Mouse (Mus musculus) embryonic facial prominence, embryonic 11.5 days (tissue): Measurements from ENCODE around the gene Hivep2. TPM values are rescaled to one million over a fixed set of nuclear protein-coding genes. Genes with fewer than 3 reads are reported as not detected.

ENCODE experiments used
- ATAC-seq: fragments of 200-750 bp; cut with Nextera tagmentation; replicated peaks from 2 replicates; pipeline ENCODE4 v1.8.0; 2017; ENCODE audit warnings: low read depth; ENCODE audit not compliant: insufficient number of reproducible peaks, low FRiP score, low TSS enrichment
- DNase-seq: peaks from one replicate; pipeline ENCODE4 v3.0.0-alpha.2; 2015; ENCODE audit warnings: low spot score
- H3K27ac ChIP-seq: fragments of 300-500 bp; sonication (generic); replicated peaks from 2 replicates; pipeline ENCODE4 v1.5.1; 2014; ENCODE audit warnings: mild to moderate bottlenecking, low read depth, low read length, control low read depth
- H3K27me3 ChIP-seq: fragments of 300-500 bp; sonication (generic); 2 replicates; pipeline ENCODE4 v1.6.1; 2014; ENCODE audit warnings: mild to moderate bottlenecking, low read length, moderate library complexity, mixed read lengths; ENCODE audit not compliant: control insufficient read depth, insufficient read depth
- H3K36me3 ChIP-seq: fragments of 300-500 bp; sonication (generic); replicated peaks from 2 replicates; pipeline ENCODE4 v1.6.1; 2014; ENCODE audit warnings: low read depth, mild to moderate bottlenecking, low read length, moderate library complexity, mixed read lengths; ENCODE audit not compliant: control insufficient read depth, insufficient read depth
- H3K4me1 ChIP-seq: fragments of 300-500 bp; sonication (generic); 2 replicates; pipeline ENCODE4 v1.6.1; 2014; ENCODE audit warnings: low read length, mixed read lengths; ENCODE audit not compliant: control insufficient read depth, insufficient read depth
- H3K4me2 ChIP-seq: fragments of 300-500 bp; sonication (generic); 2 replicates; pipeline ENCODE4 v1.6.1; 2014; ENCODE audit warnings: low read depth, mild to moderate bottlenecking, control low read depth, low read length, moderate library complexity
- H3K4me3 ChIP-seq: fragments of 300-500 bp; sonication (generic); 2 replicates; pipeline ENCODE4 v1.5.1; 2014; ENCODE audit warnings: low read depth, low read length, control low read depth
- H3K9ac ChIP-seq: fragments of 300-500 bp; sonication (generic); replicated peaks from 2 replicates; pipeline ENCODE4 v1.6.1; 2014; ENCODE audit warnings: mild to moderate bottlenecking, control low read depth, low read length
- H3K9me3 ChIP-seq: fragments of 300-500 bp; sonication (generic); replicated peaks from 2 replicates; pipeline ENCODE4 v1.6.1; 2016; ENCODE audit warnings: mild to moderate bottlenecking, low read length, inconsistent platforms, mixed read lengths; ENCODE audit not compliant: control insufficient read depth
- WGBS: fragments of 180-500 bp; shearing (Covaris S2); extraction: QIAGEN DNeasy Blood & Tissue Kit; methylation state at CpG from one replicate; pipeline ENCODE4 v1.1.7; 2014; 5-methylcytosine and 5-hydroxymethylcytosine counted together
- polyA plus RNA-seq: library from polyadenylated mRNA; unstranded; fragments of >200 nt; fragmentation: Nextera tagmentation; extraction: Ambion mirVana; gene quantifications from 2 replicates; pipeline ENCODE4 v1.2.1, GENCODE M21; 2014

Gene Hivep2
- polyA plus RNA-seq, 1 experiment from 2014 or later = 4.4 TPM

- H3K9ac ChIP-seq = no peak overlapping the region
- no peaks in the 10 kb centered on the region for H3K9me3 ChIP-seq
- H3K4me1 ChIP-seq = no peaks in the 10 kb centered on the region
- H3K4me2 ChIP-seq = no peak overlapping the region
- H3K4me3 ChIP-seq = no peak overlapping the region
- H3K27ac ChIP-seq = no peak overlapping the region
- no peaks in the 10 kb centered on the region for H3K27me3 ChIP-seq
- ATAC-seq = no peak
- no peaks in the 10 kb centered on the region for H3K36me3 ChIP-seq
- DNase-seq = no peak
- WGBS = 86% methylated on average over 3 of the region's 3 CpGs
Observed at GRCm38 (mm10) chr10:14120512-14120911, 154.6 kb downstream of the Hivep2 start.

- Histone ChIP-seq H3K9me3 (no peaks in the 10 kb centered on the region), H3K27me3 (no peaks in the 10 kb centered on the region), H3K9ac (no peak overlapping the region), H3K4me2 (no peak overlapping the region), H3K4me1 (no peaks in the 10 kb centered on the region), H3K36me3 (no peaks in the 10 kb centered on the region), H3K4me3 (no peak overlapping the region), H3K27ac (no peak overlapping the region)
- no peak for DNase-seq
- no peak for ATAC-seq
- 92% methylated on average over 12 of the region's 12 CpGs for WGBS
Observed at GRCm38 (mm10) chr10:14127826-14128225, 162.0 kb downstream of the Hivep2 start.

GRCm38 (mm10) chr10:14130270-14130669 lies 164.4 kb downstream of the Hivep2 start:
- 75% methylated on average over 8 of the region's 8 CpGs for WGBS
- Histone ChIP-seq H3K4me1 (no peaks in the 10 kb centered on the region), H3K27me3 (no peaks in the 10 kb centered on the region), H3K27ac (no peak overlapping the region), H3K9ac (no peak overlapping the region), H3K4me3 (no peak overlapping the region), H3K36me3 (no peaks in the 10 kb centered on the region), H3K9me3 (no peaks in the 10 kb centered on the region), H3K4me2 (no peak overlapping the region)
- ATAC-seq = no peak
- no peak for DNase-seq

- Histone ChIP-seq H3K9ac (no peak overlapping the region), H3K27me3 (no peaks in the 10 kb centered on the region), H3K4me3 (no peak overlapping the region), H3K27ac (no peak overlapping the region), H3K4me1 (no peaks in the 10 kb centered on the region), H3K4me2 (no peak overlapping the region), H3K9me3 (no peaks in the 10 kb centered on the region), H3K36me3 (no peaks in the 10 kb centered on the region)
- DNase-seq = no peak
- ATAC-seq = no peak
- 96% methylated on average over 13 of the region's 13 CpGs for WGBS
Observed at GRCm38 (mm10) chr10:14131307-14131706, 165.4 kb downstream of the Hivep2 start.

GRCm38 (mm10) chr10:14132061-14132460 lies 166.2 kb downstream of the Hivep2 start:
- H3K4me1 ChIP-seq = no peaks in the 10 kb centered on the region
- no peaks in the 10 kb centered on the region for H3K9me3 ChIP-seq
- no peak overlapping the region for H3K4me2 ChIP-seq
- no peak for DNase-seq
- no peaks in the 10 kb centered on the region for H3K27me3 ChIP-seq
- ATAC-seq = no peak
- H3K9ac ChIP-seq = no peak overlapping the region
- H3K36me3 ChIP-seq = no peaks in the 10 kb centered on the region
- no peak overlapping the region for H3K27ac ChIP-seq
- no peak overlapping the region for H3K4me3 ChIP-seq
- WGBS = 91% methylated on average over 17 of the region's 17 CpGs

DNA sequence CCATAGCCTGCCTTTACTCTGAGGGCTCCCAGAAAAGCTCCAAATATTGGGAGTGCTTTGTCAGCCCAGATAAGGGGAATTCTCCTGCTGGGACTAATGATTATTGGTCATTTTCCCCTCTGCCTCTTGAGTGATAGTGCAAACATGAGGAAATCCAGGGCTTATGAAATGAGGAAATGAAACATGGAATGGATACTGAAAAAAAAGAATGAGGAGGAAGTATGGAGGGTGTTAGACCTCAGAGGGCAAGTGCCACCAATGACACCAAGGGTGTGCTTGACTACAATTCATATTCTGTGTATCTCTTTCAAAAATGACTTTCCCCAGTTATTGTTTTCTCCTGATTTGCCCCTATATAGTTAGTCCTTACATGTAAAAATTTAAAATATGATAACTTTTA lies 167.1 kb downstream of the Hivep2 start:
- no peak overlapping the region for H3K4me3 ChIP-seq
- ATAC-seq (no peak), DNase-seq (no peak)
- no peak overlapping the region for H3K27ac ChIP-seq
- no peaks in the 10 kb centered on the region for H3K27me3 ChIP-seq
- H3K4me2 ChIP-seq = no peak overlapping the region
- H3K36me3 ChIP-seq = no peaks in the 10 kb centered on the region
- no peaks in the 10 kb centered on the region for H3K4me1 ChIP-seq
- no peaks in the 10 kb centered on the region for H3K9me3 ChIP-seq
- H3K9ac ChIP-seq = no peak overlapping the region

GRCm38 (mm10) chr10:14138663-14139062 lies 172.8 kb downstream of the Hivep2 start:
- Histone ChIP-seq H3K9me3 (no peaks in the 10 kb centered on the region), H3K27me3 (no peaks in the 10 kb centered on the region), H3K9ac (no peak overlapping the region), H3K4me3 (no peak overlapping the region), H3K4me1 (no peaks in the 10 kb centered on the region), H3K27ac (no peak overlapping the region), H3K4me2 (no peak overlapping the region), H3K36me3 (no peaks in the 10 kb centered on the region)
- DNase-seq (no peak), ATAC-seq (no peak)
- 87% methylated on average over 3 of the region's 3 CpGs for WGBS

- H3K9me3 ChIP-seq = no peaks in the 10 kb centered on the region
- H3K27ac ChIP-seq = no peak overlapping the region
- no peaks in the 10 kb centered on the region for H3K4me1 ChIP-seq
- no peak for DNase-seq
- no peaks in the 10 kb centered on the region for H3K27me3 ChIP-seq
- no peak overlapping the region for H3K4me3 ChIP-seq
- H3K9ac ChIP-seq = no peak overlapping the region
- H3K4me2 ChIP-seq = no peak overlapping the region
- WGBS = 87% methylated on average over 3 of the region's 3 CpGs
- ATAC-seq = no peak
- no peaks in the 10 kb centered on the region for H3K36me3 ChIP-seq
Observed at GRCm38 (mm10) chr10:14144840-14145239, 179.0 kb downstream of the Hivep2 start.
